Mouse (Mus musculus) lung, embryonic 14.5 days (tissue): Measurements from ENCODE around the gene Fa2h. TPM values are rescaled to one million over a fixed set of nuclear protein-coding genes. Genes with fewer than 3 reads are reported as not detected.
A peak's percentile ranks its signal among the peaks of the same experiment; 100 is the strongest.

Experiments used
- ATAC-seq: fragments of 200-750 bp; cut with Nextera tagmentation; 2 replicates; pipeline ENCODE4 v1.8.0; 2017; ENCODE audit warnings: mild to moderate bottlenecking, moderate TSS enrichment, moderate library complexity; ENCODE audit not compliant: insufficient read depth
- DNase-seq: peaks from one replicate; pipeline ENCODE4 v3.0.0-alpha.2; 2015
- H3K27ac ChIP-seq: fragments of 300-500 bp; sonication (generic); 2 replicates; pipeline ENCODE4 v1.5.1; 2014; ENCODE audit warnings: low read depth, mild to moderate bottlenecking, moderate library complexity
- H3K27me3 ChIP-seq: fragments of 300-500 bp; sonication (generic); 2 replicates; pipeline ENCODE4 v1.6.1; 2014; ENCODE audit warnings: low read length, control low read depth; ENCODE audit not compliant: insufficient read depth
- H3K36me3 ChIP-seq: fragments of 300-500 bp; sonication (generic); 2 replicates; pipeline ENCODE4 v1.6.1; 2014; ENCODE audit warnings: control low read depth; ENCODE audit not compliant: insufficient read depth
- H3K4me1 ChIP-seq: fragments of 300-500 bp; sonication (generic); 2 replicates; pipeline ENCODE4 v1.6.1; 2014; ENCODE audit warnings: antibody characterized with exemption, control low read depth; ENCODE audit not compliant: insufficient read depth
- H3K4me2 ChIP-seq: fragments of 300-500 bp; sonication (generic); 2 replicates; pipeline ENCODE4 v1.6.1; 2014; ENCODE audit warnings: mild to moderate bottlenecking
- H3K4me3 ChIP-seq: fragments of 300-500 bp; sonication (generic); 2 replicates; pipeline ENCODE4 v1.5.1; 2014; ENCODE audit warnings: low read depth, low read length
- H3K9ac ChIP-seq: fragments of 300-500 bp; sonication (generic); 2 replicates; pipeline ENCODE4 v1.6.1; 2014
- H3K9me3 ChIP-seq: fragments of 300-500 bp; sonication (generic); 2 replicates; pipeline ENCODE4 v1.6.1; 2016; ENCODE audit warnings: low read depth, low read length, control low read depth
- CTCF ChIP-seq: IDR thresholded peaks from 2 replicates; pipeline ENCODE4 v1.5.1; 2016; ENCODE audit warnings: antibody characterized with exemption, low read depth
- WGBS: fragments of 180-500 bp; shearing (Covaris S2); extraction: QIAGEN DNeasy Blood & Tissue Kit; methylation state at CpG from one replicate; pipeline ENCODE4 v1.1.7; 2014; 5-methylcytosine and 5-hydroxymethylcytosine counted together
- polyA plus RNA-seq: library from polyadenylated mRNA; unstranded; fragments of >200 nt; fragmentation: Nextera tagmentation; extraction: Ambion mirVana; gene quantifications from 2 replicates; pipeline ENCODE4 v1.2.1, GENCODE M21; 2014

Fa2h gene
- 0.07 TPM in 1 of 2 replicates, not detected in the other for polyA plus RNA-seq

DNA sequence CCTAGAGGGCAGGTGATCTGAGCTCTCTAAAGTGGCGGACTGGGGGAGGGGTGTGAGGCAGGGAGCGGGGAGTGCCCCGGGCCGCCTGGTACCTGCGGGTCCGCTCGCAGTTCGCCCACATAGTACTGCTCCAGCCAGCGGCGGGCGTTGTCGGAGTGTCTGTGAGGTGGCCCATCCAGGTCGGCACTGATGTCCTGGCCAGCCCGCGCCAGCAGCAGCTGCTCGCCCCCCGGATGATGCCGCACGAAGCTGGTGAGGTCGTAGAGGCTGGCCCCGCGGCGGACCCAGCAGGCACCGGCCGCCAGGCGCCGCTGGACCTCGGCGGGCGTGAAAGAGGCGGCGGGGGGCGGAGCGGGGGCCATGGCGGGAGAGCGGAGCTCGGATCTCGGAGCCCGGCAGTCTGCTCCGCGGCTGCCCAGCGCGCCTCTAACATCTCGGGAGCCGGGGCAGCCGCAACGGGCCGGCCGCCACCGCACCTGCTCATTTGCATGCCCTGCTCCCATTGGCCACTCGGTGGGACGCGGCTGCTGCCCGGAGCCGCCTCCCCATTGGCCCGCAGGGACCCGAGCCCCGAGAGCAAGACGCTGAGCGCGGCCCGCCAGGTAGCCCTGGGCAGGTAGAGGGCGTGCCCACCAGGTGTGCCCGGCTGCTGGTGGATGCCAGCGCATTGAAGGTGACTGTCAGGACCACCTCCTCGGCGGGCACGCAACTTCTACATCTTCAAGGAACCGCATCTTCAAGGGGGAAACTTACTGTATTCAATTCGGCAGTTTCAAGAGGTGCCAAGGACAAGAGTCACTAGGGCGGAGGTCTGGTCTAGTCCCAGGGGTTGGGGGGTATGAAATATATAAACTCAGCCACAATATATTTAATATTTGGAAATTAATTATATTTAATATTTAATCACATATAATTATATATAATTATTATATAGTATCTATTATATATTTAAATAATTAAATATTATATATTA is at the start of gene Fa2h:
Gene Fa2h (minus strand): TSS at position 434 of the 973 bp plus-strand sequence.
- Histone ChIP-seq H3K9me3 (no peaks in the 10 kb centered on the region), H3K9ac (peak within 1 kb of the TSS; percentile 36), H3K27ac (no peak within 1 kb of the TSS), H3K36me3 (no peaks in the 10 kb centered on the region), H3K4me1 (no peaks in the 10 kb centered on the region), H3K4me2 (peak within 1 kb of the TSS; percentile 85), H3K27me3 (peaks cover 29% of the 10 kb centered on the region), H3K4me3 (peak within 1 kb of the TSS; percentile 42)
- WGBS = 1% methylated on average over 59 of the region's 71 CpGs
- ATAC-seq (peak; percentile 99), DNase-seq (peak; percentile 91)
- peak; percentile 26; the same call in 1 of the 2 replicates for TF ChIP-seq CTCF

DNA sequence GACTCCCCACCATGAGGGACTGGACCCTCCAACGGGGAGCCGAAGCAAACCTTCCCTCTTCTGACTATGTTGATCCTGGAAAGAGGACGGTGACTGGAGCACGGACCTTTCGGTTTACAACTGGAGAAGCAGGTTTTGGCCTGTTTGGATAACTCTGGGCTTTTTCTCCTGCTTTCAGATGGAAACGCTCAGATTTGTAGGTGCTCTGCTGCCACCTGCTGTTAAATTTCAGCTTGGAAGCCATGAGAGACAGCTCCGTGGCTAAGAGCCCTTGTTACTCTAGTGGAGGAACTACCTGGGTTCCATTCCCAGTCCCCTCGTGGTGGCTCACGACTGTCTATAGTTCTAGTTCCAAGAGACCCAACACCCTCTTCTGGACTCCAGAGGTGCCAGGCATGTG is 45.6 kb upstream of the Fa2h start:
- no peak overlapping the region for H3K9ac ChIP-seq
- no peak overlapping the region for H3K27ac ChIP-seq
- DNase-seq (peak; percentile 93), ATAC-seq (peak; percentile 31)
- no peaks in the 10 kb centered on the region for H3K4me1 ChIP-seq
- no peak overlapping the region for H3K4me3 ChIP-seq
- peak; percentile 71 for TF ChIP-seq CTCF
- no peaks in the 10 kb centered on the region for H3K36me3 ChIP-seq
- H3K4me2 ChIP-seq = no peak overlapping the region
- H3K27me3 ChIP-seq = no peaks in the 10 kb centered on the region
- no peaks in the 10 kb centered on the region for H3K9me3 ChIP-seq
- 19% methylated on average over 9 of the region's 9 CpGs for WGBS

DNA sequence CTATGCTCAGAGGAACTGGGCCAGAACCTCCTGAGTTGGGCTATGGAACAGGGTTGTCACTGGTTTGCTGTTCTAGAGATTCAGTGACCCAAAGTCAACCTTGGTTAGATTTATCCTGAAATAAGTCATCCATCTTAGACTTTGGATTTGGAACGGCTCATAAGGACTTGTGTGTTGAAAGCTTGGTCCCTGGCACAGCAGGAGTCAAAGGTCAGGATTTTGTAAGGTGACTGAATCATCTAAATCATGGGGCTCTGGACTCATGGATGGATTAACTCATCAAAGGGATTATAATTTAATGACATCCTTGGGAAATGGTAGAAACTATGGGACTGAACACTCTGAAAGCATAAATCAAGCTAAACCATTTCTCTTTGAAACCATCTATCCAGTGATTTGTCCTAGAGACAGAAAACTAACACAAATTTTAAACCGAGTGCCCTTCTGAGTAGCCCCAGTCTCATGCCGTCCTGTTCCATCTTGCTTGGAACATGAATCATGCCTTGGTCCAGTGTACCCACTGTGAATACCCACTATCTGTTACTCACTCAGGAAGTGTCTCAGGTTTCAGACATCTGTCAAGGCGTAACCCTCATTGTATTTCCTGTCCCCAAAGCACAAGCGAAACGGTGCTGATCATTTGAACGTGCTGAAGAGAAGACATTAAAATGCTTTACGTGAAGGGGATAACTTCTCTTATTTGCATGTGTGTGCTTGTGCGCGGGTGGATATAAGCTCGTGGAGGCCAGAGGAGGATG is 41.6 kb upstream of the Fa2h start:
- TF ChIP-seq CTCF = no peak
- WGBS = 59% methylated on average over 11 of the region's 11 CpGs
- no peaks in the 10 kb centered on the region for H3K9me3 ChIP-seq
- no peak overlapping the region for H3K4me2 ChIP-seq
- H3K27me3 ChIP-seq = no peaks in the 10 kb centered on the region
- H3K9ac ChIP-seq = no peak overlapping the region
- H3K4me1 ChIP-seq = no peaks in the 10 kb centered on the region
- no peak overlapping the region for H3K4me3 ChIP-seq
- no peaks in the 10 kb centered on the region for H3K36me3 ChIP-seq
- no peak for DNase-seq
- no peak overlapping the region for H3K27ac ChIP-seq
- ATAC-seq = no peak

DNA sequence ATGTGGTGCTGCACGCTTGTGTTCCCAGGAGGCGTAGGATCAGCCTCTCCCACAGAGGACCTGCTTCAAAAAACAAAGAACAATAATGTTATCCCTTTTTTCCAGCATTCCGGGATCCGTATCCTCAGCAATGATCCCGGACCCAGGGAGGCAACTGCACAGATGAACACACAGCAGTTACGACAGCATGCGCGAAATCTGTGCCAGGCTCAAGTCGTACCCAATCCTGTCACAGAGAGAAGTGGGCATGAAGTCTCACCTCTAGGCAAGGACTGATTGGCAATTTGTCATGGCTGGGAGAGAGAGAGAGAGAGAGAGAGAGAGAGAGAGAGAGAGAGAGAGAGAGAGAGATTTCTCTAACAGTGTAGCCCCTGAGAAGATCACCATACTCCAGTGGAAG is 31.0 kb upstream of the Fa2h start:
- WGBS = 89% methylated on average over 9 of the region's 9 CpGs
- ATAC-seq (no peak), DNase-seq (no peak)
- Histone ChIP-seq H3K27ac (no peak overlapping the region), H3K36me3 (no peaks in the 10 kb centered on the region), H3K27me3 (no peaks in the 10 kb centered on the region), H3K4me2 (no peak overlapping the region), H3K4me3 (no peak overlapping the region), H3K4me1 (no peaks in the 10 kb centered on the region), H3K9me3 (no peaks in the 10 kb centered on the region), H3K9ac (no peak overlapping the region)
- no peak for TF ChIP-seq CTCF

DNA sequence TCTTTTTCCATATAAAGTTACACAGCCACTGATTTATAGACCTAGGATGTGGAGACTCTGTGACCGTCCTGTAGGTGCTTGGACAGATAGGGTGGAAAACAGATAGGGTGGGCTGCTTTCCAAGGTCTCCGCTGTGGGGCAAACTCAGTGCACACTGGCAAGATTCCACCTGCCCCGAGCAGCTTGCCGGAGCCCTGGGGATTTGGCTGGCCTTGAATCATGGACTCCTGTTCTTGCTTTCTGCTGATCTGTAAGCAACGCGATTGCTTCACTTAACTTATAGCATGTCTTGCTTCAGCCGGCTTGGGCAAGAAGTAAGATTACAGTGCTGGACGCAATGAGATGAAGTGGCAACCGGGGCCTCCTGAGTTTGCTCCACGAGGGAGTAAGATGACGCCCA is 30.6 kb upstream of the Fa2h start:
- 78% methylated on average over 11 of the region's 11 CpGs for WGBS
- Histone ChIP-seq H3K4me3 (no peak overlapping the region), H3K27me3 (no peaks in the 10 kb centered on the region), H3K9ac (no peak overlapping the region), H3K27ac (no peak overlapping the region), H3K4me1 (no peaks in the 10 kb centered on the region), H3K9me3 (no peaks in the 10 kb centered on the region), H3K4me2 (no peak overlapping the region), H3K36me3 (no peaks in the 10 kb centered on the region)
- DNase-seq = no peak
- TF ChIP-seq CTCF = no peak
- ATAC-seq = no peak

DNA sequence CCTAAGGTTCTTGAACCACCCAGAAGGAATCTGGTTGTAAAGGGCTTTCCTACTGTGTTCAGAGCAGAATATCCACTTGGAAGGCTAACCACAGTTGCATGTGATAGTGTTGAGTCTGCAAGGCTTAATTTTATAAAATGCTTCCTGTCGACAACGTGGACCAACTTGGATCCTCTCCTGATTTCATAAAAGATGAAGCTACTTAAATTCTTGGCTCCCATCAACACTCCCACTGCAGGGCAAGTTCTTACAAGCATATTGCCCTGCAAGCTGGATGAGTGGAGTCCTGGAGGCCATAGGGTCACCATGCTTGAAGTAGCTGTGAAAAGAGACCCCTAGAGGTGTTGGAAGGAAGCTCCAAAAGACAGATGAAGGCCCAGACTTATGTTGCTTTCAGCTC is 29.0 kb upstream of the Fa2h start:
- WGBS = 70% methylated on average over 2 of the region's 2 CpGs
- Histone ChIP-seq H3K27me3 (no peaks in the 10 kb centered on the region), H3K27ac (no peak overlapping the region), H3K9ac (no peak overlapping the region), H3K4me2 (no peak overlapping the region), H3K36me3 (no peaks in the 10 kb centered on the region), H3K9me3 (no peaks in the 10 kb centered on the region), H3K4me3 (no peak overlapping the region), H3K4me1 (no peaks in the 10 kb centered on the region)
- no peak for TF ChIP-seq CTCF
- DNase-seq = no peak
- no peak for ATAC-seq

DNA sequence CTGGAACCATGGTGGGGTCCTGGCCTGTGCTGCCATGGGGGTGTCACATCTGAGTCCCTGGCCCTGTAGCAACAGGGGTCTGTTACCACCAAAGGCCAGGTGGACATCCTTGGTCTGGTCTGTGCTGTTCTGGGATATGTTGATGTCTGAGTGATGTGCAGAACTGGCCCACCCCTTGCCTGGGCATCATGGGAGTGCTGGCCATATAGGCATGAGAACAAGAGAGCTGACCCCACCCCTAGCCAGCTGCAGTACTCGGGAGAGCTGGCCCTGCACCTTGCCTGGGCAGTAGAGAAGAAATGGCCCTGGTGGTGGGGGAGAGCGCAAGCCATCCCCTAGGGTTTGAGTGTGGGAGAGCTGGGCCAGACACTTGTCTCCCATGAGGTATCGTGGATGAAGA is 25.5 kb upstream of the Fa2h start:
- DNase-seq (no peak), ATAC-seq (no peak)
- Histone ChIP-seq H3K4me3 (no peak overlapping the region), H3K4me2 (no peak overlapping the region), H3K27ac (no peak overlapping the region), H3K9ac (no peak overlapping the region), H3K9me3 (no peaks in the 10 kb centered on the region), H3K4me1 (no peaks in the 10 kb centered on the region), H3K36me3 (no peaks in the 10 kb centered on the region), H3K27me3 (no peaks in the 10 kb centered on the region)
- WGBS = 65% methylated on average over 3 of the region's 3 CpGs
- TF ChIP-seq CTCF = no peak
